Mouse (Mus musculus): Measurements from ENCODE around the gene Tle4.

The Tle4 gene

GRCm38 (mm10) chr19:14532861-14533260 is 65.0 kb downstream of the Tle4 start:
- no peak for DNase-seq (ENCODE audit: low read depth, low spot score)

GRCm38 (mm10) chr19:14520098-14520802 is 77.6 kb downstream of the Tle4 start:
- DNase-seq (ENCODE audit: low read depth, low spot score): no peak

GRCm38 (mm10) chr19:14519186-14519585 is 78.7 kb downstream of the Tle4 start:
- no peak for DNase-seq (ENCODE audit: low read depth, low spot score)

- no peak for DNase-seq (ENCODE audit: low read depth, low spot score)
Observed at GRCm38 (mm10) chr19:14518438-14519044, 79.3 kb downstream of the Tle4 start.

GRCm38 (mm10) chr19:14516420-14516819 is 81.4 kb downstream of the Tle4 start:
- no peak for DNase-seq (ENCODE audit: low read depth, low spot score)

- DNase-seq (ENCODE audit: low read depth, low spot score): no peak
Observed at GRCm38 (mm10) chr19:14508819-14509218, 89.0 kb downstream of the Tle4 start.

GRCm38 (mm10) chr19:14507911-14508310 is 89.9 kb downstream of the Tle4 start:
- no peak for DNase-seq (ENCODE audit: low read depth, low spot score)

- DNase-seq (ENCODE audit: low read depth, low spot score): no peak
Observed at GRCm38 (mm10) chr19:14506875-14507670, 90.8 kb downstream of the Tle4 start.

GRCm38 (mm10) chr19:14505885-14506548 is 91.8 kb downstream of the Tle4 start:
- no peak for DNase-seq (ENCODE audit: low read depth, low spot score)

- DNase-seq (ENCODE audit: low read depth, low spot score): no peak
Observed at GRCm38 (mm10) chr19:14505401-14505800, 92.5 kb downstream of the Tle4 start.

GRCm38 (mm10) chr19:14503862-14504261 is 94.0 kb downstream of the Tle4 start:
- DNase-seq (ENCODE audit: low read depth, low spot score): no peak

GRCm38 (mm10) chr19:14502234-14502633 is 95.6 kb downstream of the Tle4 start:
- DNase-seq (ENCODE audit: low read depth, low spot score): no peak

- no peak for DNase-seq (ENCODE audit: low read depth, low spot score)
Observed at GRCm38 (mm10) chr19:14499835-14500425, 97.9 kb downstream of the Tle4 start.

- no peak for DNase-seq (ENCODE audit: low read depth, low spot score)
Observed at GRCm38 (mm10) chr19:14493047-14493446, 104.8 kb downstream of the Tle4 start.

GRCm38 (mm10) chr19:14487180-14487579 is 110.7 kb downstream of the Tle4 start:
- DNase-seq (ENCODE audit: low read depth, low spot score): no peak

- DNase-seq (ENCODE audit: low read depth, low spot score): no peak
Observed at GRCm38 (mm10) chr19:14485176-14485575, 112.7 kb downstream of the Tle4 start.

GRCm38 (mm10) chr19:14482562-14483138 is 115.2 kb downstream of the Tle4 start:
- no peak for DNase-seq (ENCODE audit: low read depth, low spot score)

GRCm38 (mm10) chr19:14481796-14482561 is 115.9 kb downstream of the Tle4 start:
- no peak for DNase-seq (ENCODE audit: low read depth, low spot score)

GRCm38 (mm10) chr19:14479711-14480110 is 118.1 kb downstream of the Tle4 start:
- DNase-seq (ENCODE audit: low read depth, low spot score): no peak

- DNase-seq (ENCODE audit: low read depth, low spot score): no peak
Observed at GRCm38 (mm10) chr19:14469325-14469724, 128.5 kb downstream of the Tle4 start.

- DNase-seq (ENCODE audit: low read depth, low spot score): no peak
Observed at GRCm38 (mm10) chr19:14468733-14469132, 129.1 kb downstream of the Tle4 start.

Measured in telencephalon, adult 2 months (tissue).